Mouse (Mus musculus) embryonic fibroblast, embryonic 13.5 days (primary cell): ENCODE data around the gene Sdk2.

Experiments used
- CTCF ChIP-seq: IDR thresholded peaks from 2 replicates; pipeline ENCODE4 v1.5.1; 2011; ENCODE audit warnings: mild to moderate bottlenecking, control low read depth, low read length, moderate library complexity, borderline replicate concordance; ENCODE audit not compliant: insufficient read depth
- POLR2A ChIP-seq: IDR thresholded peaks from 2 replicates; pipeline ENCODE4 v1.6.1; 2011; ENCODE audit warnings: low read depth, mild to moderate bottlenecking, control low read depth, low read length, moderate library complexity

DNA sequence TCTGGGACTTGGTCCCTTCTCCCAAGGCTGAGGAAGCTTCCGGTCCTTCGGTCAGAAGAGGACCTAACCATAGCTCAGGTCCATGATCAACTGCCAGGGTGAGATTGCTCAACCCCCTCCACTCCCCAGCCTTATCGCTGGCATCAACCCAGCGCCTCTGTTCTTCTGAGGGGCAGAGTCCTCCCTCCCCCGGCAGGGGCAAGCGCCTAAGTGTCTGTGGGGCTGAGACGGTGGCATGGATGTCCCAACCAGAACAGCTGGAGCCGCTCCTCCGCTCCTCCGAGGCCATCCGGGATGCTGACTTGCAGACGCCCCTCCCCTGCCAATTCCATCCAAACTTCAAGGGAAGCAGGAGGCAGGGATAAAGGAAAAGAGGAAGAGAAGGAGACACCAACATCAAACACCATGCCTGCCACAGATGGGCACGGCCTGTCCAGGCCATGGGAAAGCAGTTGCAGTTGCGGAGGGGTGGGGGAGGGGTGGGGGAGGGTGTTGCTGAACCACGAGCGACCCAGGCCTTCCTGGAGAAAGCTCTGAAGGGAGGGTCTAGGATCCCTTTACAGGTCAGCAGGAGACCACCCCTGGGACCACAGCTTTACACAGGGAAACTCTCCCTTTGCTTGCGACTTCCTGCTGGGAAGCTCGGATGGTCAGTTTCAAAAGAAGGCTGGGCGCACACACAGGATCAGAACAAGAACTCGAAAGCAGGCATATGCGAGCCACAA is 317.9 kb downstream of the Sdk2 start:
- TF ChIP-seq CTCF (no peak), POLR2A (no peak)
